Mouse (Mus musculus): ENCODE measurements around the gene Retn.
A peak's percentile ranks its signal among the peaks of the same experiment; 100 is the strongest.

Gene Retn

GRCm38 (mm10) chr8:3660889-3661288 is 5.3 kb downstream of the Retn start:
- no peak for DNase-seq (ENCODE audit: low spot score in 2 of 2)

GRCm38 (mm10) chr8:3664405-3664804 is 8.8 kb downstream of the Retn start:
- DNase-seq (ENCODE audit: low spot score in 2 of 2), result no peak

- DNase-seq (ENCODE audit: low spot score in 2 of 2), result no peak
Measured at GRCm38 (mm10) chr8:3665507-3665906, 9.9 kb downstream of the Retn start, which contains the start of gene Mcemp1. Mcemp1 (plus strand) TSS chr8:3665754.

- peak; percentile 50 to 51 for DNase-seq (ENCODE audit: low spot score in 2 of 2)
Measured at GRCm38 (mm10) chr8:3670388-3670787, 14.8 kb downstream of the Retn start.

- DNase-seq (ENCODE audit: low spot score in 2 of 2), result peak; percentile 69 to 85
Measured at GRCm38 (mm10) chr8:3671980-3672491, 16.5 kb downstream of the Retn start, which contains the start of gene Fcor. Fcor (minus strand) TSS chr8:3672362.

GRCm38 (mm10) chr8:3674671-3675070 is 19.1 kb downstream of the Retn start:
- DNase-seq (ENCODE audit: low spot score in 2 of 2), result no peak

GRCm38 (mm10) chr8:3676131-3676992 is 20.8 kb downstream of the Retn start, which contains the start of gene Trappc5:
Trappc5 (plus strand) TSS chr8:3676299.
- DNase-seq (ENCODE audit: low spot score in 2 of 2), result peak; percentile 90 to 96

- DNase-seq (ENCODE audit: low spot score in 2 of 2), result no peak
Measured at GRCm38 (mm10) chr8:3676993-3677579, 21.5 kb downstream of the Retn start.

- no peak for DNase-seq (ENCODE audit: low spot score in 2 of 2)
Measured at GRCm38 (mm10) chr8:3678831-3679230, 23.3 kb downstream of the Retn start.

GRCm38 (mm10) chr8:3679236-3679635 is 23.7 kb downstream of the Retn start:
- no peak for DNase-seq (ENCODE audit: low spot score in 2 of 2)

GRCm38 (mm10) chr8:3679656-3680055 is 24.1 kb downstream of the Retn start:
- no peak for DNase-seq (ENCODE audit: low spot score in 2 of 2)

- no peak for DNase-seq (ENCODE audit: low spot score in 2 of 2)
Measured at GRCm38 (mm10) chr8:3682435-3682834, 26.9 kb downstream of the Retn start.

GRCm38 (mm10) chr8:3683408-3684176 is 28.0 kb downstream of the Retn start:
- no peak for DNase-seq (ENCODE audit: low spot score in 2 of 2)

- no peak for DNase-seq (ENCODE audit: low spot score in 2 of 2)
Measured at GRCm38 (mm10) chr8:3684530-3684929, 29.0 kb downstream of the Retn start.

- no peak for DNase-seq (ENCODE audit: low spot score in 2 of 2)
Measured at GRCm38 (mm10) chr8:3685422-3685821, 29.9 kb downstream of the Retn start.

- DNase-seq (ENCODE audit: low spot score in 2 of 2), result no peak
Measured at GRCm38 (mm10) chr8:3687537-3687936, 32.0 kb downstream of the Retn start.

- DNase-seq (ENCODE audit: low spot score in 2 of 2), result no peak
Measured at GRCm38 (mm10) chr8:3690774-3691173, 35.2 kb downstream of the Retn start.

- peak in 1 of 2 experiments; percentile 58 for DNase-seq (ENCODE audit: low spot score in 2 of 2)
Measured at GRCm38 (mm10) chr8:3694121-3694520, 38.6 kb downstream of the Retn start, which contains the start of gene Fcer2a. Fcer2a (minus strand) TSS chr8:3694175.

GRCm38 (mm10) chr8:3701491-3701890 is 45.9 kb downstream of the Retn start:
- DNase-seq (ENCODE audit: low spot score in 2 of 2), result no peak

GRCm38 (mm10) chr8:3705711-3706110 is 50.1 kb downstream of the Retn start:
- no peak for DNase-seq (ENCODE audit: low spot score in 2 of 2)

- DNase-seq (ENCODE audit: low spot score in 2 of 2), result no peak
Measured at GRCm38 (mm10) chr8:3707611-3708010, 52.0 kb downstream of the Retn start.

Measured in natural killer cell, adult 2 months (primary cell).